Mouse (Mus musculus): ENCODE data around the gene Med28. TPM values are rescaled to one million over a fixed set of nuclear protein-coding genes. Genes with fewer than 3 reads are reported as not detected.

The Med28 gene
- polyA plus RNA-seq, 1 experiment from 2014 or later, result 292 TPM

DNA sequence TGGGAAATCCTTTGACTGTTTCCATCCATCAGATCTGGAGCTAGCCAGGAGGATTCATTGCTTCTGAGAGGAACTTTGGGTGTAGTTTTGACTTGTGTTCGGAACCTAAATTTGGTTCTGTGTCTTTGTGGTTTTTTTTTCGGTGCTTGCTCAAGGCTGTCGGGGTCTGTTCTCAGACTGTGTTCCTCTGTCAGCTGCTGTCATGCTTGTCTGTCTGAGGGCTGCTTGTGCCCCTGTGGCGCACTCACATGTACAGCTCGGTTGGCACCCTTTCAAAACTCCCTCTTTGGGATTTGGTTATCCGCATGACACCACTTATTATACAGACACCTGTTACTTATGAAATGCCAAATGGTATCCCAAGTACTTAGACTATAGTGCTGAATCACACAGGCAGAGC is 1.6 kb downstream of the Med28 start:
- no peak overlapping the region for H3K4me3 ChIP-seq (ENCODE audit: low read depth, low read length)
- no peaks in the 10 kb centered on the region for H3K9me3 ChIP-seq (ENCODE audit: control insufficient read depth, low read length)
- no peak overlapping the region for H3K27ac ChIP-seq (ENCODE audit: low read depth, low read length)
- H3K4me1 ChIP-seq (replicated peaks; ENCODE audit: control insufficient read depth, insufficient read depth, low read length), result 0 out of 2 replicates have a peak, but pooled peaks cover 2% of the 10 kb centered on the region
- H3K9ac ChIP-seq (ENCODE audit: low read depth, low read length), result no peak overlapping the region
- DNase-seq (ENCODE audit: low spot score) (no peak), ATAC-seq (ENCODE audit: low FRiP score) (no peak)
- WGBS, result 92% methylated on average over 6 of the region's 6 CpGs
- H3K36me3 ChIP-seq (ENCODE audit: control insufficient read depth, insufficient read depth, low read length), result peaks cover 6% of the 10 kb centered on the region; the same call in 1 of the 2 replicates
- H3K27me3 ChIP-seq (ENCODE audit: control insufficient read depth, insufficient read depth, low read length), result no peaks in the 10 kb centered on the region
- peak overlapping the region; percentile 59; the same call in 1 of the 2 replicates for H3K4me2 ChIP-seq (replicated peaks; ENCODE audit: low read depth, low read length)

- Histone ChIP-seq H3K9ac (ENCODE audit: low read depth, low read length) (no peak overlapping the region), H3K27ac (ENCODE audit: low read depth, low read length) (no peak overlapping the region), H3K4me1 (replicated peaks; ENCODE audit: control insufficient read depth, insufficient read depth, low read length) (0 out of 2 replicates have a peak, but pooled peaks cover 2% of the 10 kb centered on the region), H3K9me3 (ENCODE audit: control insufficient read depth, low read length) (no peaks in the 10 kb centered on the region), H3K4me2 (replicated peaks; ENCODE audit: low read depth, low read length) (no peak overlapping the region), H3K36me3 (ENCODE audit: control insufficient read depth, insufficient read depth, low read length) (peaks cover 9% of the 10 kb centered on the region; the same call in 1 of the 2 replicates), H3K4me3 (ENCODE audit: low read depth, low read length) (no peak overlapping the region), H3K27me3 (ENCODE audit: control insufficient read depth, insufficient read depth, low read length) (no peaks in the 10 kb centered on the region)
- 96% methylated on average over 10 of the region's 10 CpGs for WGBS
- ATAC-seq (ENCODE audit: low FRiP score) (no peak), DNase-seq (ENCODE audit: low spot score) (no peak)
Observed at GRCm38 (mm10) chr5:45525101-45525500, 5.1 kb downstream of the Med28 start.

- no peaks in the 10 kb centered on the region for H3K27me3 ChIP-seq (ENCODE audit: control insufficient read depth, insufficient read depth, low read length)
- H3K36me3 ChIP-seq (ENCODE audit: control insufficient read depth, insufficient read depth, low read length), result peaks cover 9% of the 10 kb centered on the region; the same call in 1 of the 2 replicates
- H3K9me3 ChIP-seq (ENCODE audit: control insufficient read depth, low read length), result no peaks in the 10 kb centered on the region
- H3K27ac ChIP-seq (ENCODE audit: low read depth, low read length), result no peak overlapping the region
- DNase-seq (ENCODE audit: low spot score) (no peak), ATAC-seq (ENCODE audit: low FRiP score) (no peak)
- WGBS, result 95% methylated on average over 4 of the region's 4 CpGs
- no peaks in the 10 kb centered on the region for H3K4me1 ChIP-seq (replicated peaks; ENCODE audit: control insufficient read depth, insufficient read depth, low read length)
- no peak overlapping the region for H3K9ac ChIP-seq (ENCODE audit: low read depth, low read length)
- no peak overlapping the region for H3K4me2 ChIP-seq (replicated peaks; ENCODE audit: low read depth, low read length)
- H3K4me3 ChIP-seq (ENCODE audit: low read depth, low read length), result no peak overlapping the region
Observed at GRCm38 (mm10) chr5:45526338-45526737, 6.3 kb downstream of the Med28 start.

DNA sequence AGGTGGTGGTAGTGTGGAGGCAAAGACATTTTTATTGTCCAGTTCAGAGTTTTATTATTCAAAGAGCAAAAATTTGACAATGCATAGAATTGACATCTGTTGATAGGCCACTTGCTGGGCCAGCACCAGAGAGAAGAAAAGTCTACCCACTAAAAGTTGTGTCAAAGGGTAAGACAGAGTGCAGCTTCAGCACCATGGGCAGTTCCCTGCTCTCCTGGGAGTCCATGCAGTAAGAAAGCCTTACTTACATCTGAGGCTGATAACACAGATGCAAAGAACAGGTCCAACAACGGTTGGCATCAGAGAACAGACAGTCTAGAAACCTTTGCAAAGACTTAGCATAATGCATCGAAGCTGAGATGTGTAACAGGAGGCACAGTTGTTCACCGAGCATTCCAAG is 9.7 kb downstream of the Med28 start:
- no peak for ATAC-seq (ENCODE audit: low FRiP score)
- H3K9me3 ChIP-seq (ENCODE audit: control insufficient read depth, low read length), result no peaks in the 10 kb centered on the region
- no peak overlapping the region for H3K27ac ChIP-seq (ENCODE audit: low read depth, low read length)
- DNase-seq (ENCODE audit: low spot score), result peak; percentile 26
- peaks cover 9% of the 10 kb centered on the region; the same call in 1 of the 2 replicates for H3K36me3 ChIP-seq (ENCODE audit: control insufficient read depth, insufficient read depth, low read length)
- WGBS, result 89% methylated on average over 3 of the region's 3 CpGs
- H3K9ac ChIP-seq (ENCODE audit: low read depth, low read length), result no peak overlapping the region
- H3K4me3 ChIP-seq (ENCODE audit: low read depth, low read length), result no peak overlapping the region
- H3K27me3 ChIP-seq (ENCODE audit: control insufficient read depth, insufficient read depth, low read length), result no peaks in the 10 kb centered on the region
- H3K4me1 ChIP-seq (replicated peaks; ENCODE audit: control insufficient read depth, insufficient read depth, low read length), result no peaks in the 10 kb centered on the region
- H3K4me2 ChIP-seq (replicated peaks; ENCODE audit: low read depth, low read length), result no peak overlapping the region

GRCm38 (mm10) chr5:45534319-45535098 is 14.5 kb downstream of the Med28 start:
- no peaks in the 10 kb centered on the region for H3K36me3 ChIP-seq (ENCODE audit: control insufficient read depth, insufficient read depth, low read length)
- H3K4me1 ChIP-seq (replicated peaks; ENCODE audit: control insufficient read depth, insufficient read depth, low read length), result no peaks in the 10 kb centered on the region
- H3K4me3 ChIP-seq (ENCODE audit: low read depth, low read length), result no peak overlapping the region
- no peak overlapping the region for H3K4me2 ChIP-seq (replicated peaks; ENCODE audit: low read depth, low read length)
- no peak overlapping the region for H3K9ac ChIP-seq (ENCODE audit: low read depth, low read length)
- WGBS, result 6% methylated on average over 16 of the region's 17 CpGs
- ATAC-seq (ENCODE audit: low FRiP score), result peak; percentile 82
- H3K27ac ChIP-seq (ENCODE audit: low read depth, low read length), result no peak overlapping the region
- H3K9me3 ChIP-seq (ENCODE audit: control insufficient read depth, low read length), result no peaks in the 10 kb centered on the region
- DNase-seq (ENCODE audit: low spot score), result peak; percentile 77
- no peaks in the 10 kb centered on the region for H3K27me3 ChIP-seq (ENCODE audit: control insufficient read depth, insufficient read depth, low read length)

GRCm38 (mm10) chr5:45535177-45535576 is 15.1 kb downstream of the Med28 start:
- Histone ChIP-seq H3K27me3 (ENCODE audit: control insufficient read depth, insufficient read depth, low read length) (no peaks in the 10 kb centered on the region), H3K4me1 (replicated peaks; ENCODE audit: control insufficient read depth, insufficient read depth, low read length) (no peaks in the 10 kb centered on the region), H3K4me2 (replicated peaks; ENCODE audit: low read depth, low read length) (no peak overlapping the region), H3K9ac (ENCODE audit: low read depth, low read length) (no peak overlapping the region), H3K36me3 (ENCODE audit: control insufficient read depth, insufficient read depth, low read length) (no peaks in the 10 kb centered on the region), H3K4me3 (ENCODE audit: low read depth, low read length) (no peak overlapping the region), H3K9me3 (ENCODE audit: control insufficient read depth, low read length) (no peaks in the 10 kb centered on the region), H3K27ac (ENCODE audit: low read depth, low read length) (no peak overlapping the region)
- DNase-seq (ENCODE audit: low spot score), result no peak
- ATAC-seq (ENCODE audit: low FRiP score), result no peak; the same call in 1 of the 2 replicates
- 72% methylated on average over 4 of the region's 4 CpGs for WGBS

DNA sequence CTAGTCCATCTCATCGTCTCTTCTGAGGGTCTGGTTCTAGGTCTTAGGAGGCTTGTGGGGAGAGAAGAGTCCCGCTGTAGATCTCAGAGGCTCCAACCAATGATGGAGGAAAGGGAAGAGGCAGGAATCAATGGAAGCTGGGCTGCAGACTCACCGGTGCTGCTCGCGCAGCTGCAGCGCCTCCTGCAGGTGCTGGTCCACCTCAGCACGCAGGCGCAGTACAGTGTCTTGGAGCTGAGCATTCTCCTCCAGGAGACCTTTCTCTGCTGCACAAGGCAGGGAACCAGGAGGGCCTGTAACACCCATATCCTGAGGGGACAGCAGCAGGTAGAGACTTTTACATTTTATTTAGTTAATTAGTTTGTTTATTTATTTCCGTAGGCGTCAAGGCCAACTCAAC is 19.5 kb downstream of the Med28 start:
- 55% methylated on average over 10 of the region's 10 CpGs for WGBS
- ATAC-seq (ENCODE audit: low FRiP score), result no peak

GRCm38 (mm10) chr5:45543374-45543773 is 23.3 kb downstream of the Med28 start:
- H3K4me2 ChIP-seq (replicated peaks; ENCODE audit: low read depth, low read length), result no peak overlapping the region
- 64% methylated on average over 5 of the region's 5 CpGs for WGBS
- DNase-seq (ENCODE audit: low spot score), result no peak

More for the DNA sequence above, 19.5 kb downstream of the Med28 start:
- Histone ChIP-seq H3K27ac (ENCODE audit: low read depth, low read length) (no peak overlapping the region), H3K27me3 (ENCODE audit: control insufficient read depth, insufficient read depth, low read length) (no peaks in the 10 kb centered on the region), H3K4me3 (ENCODE audit: low read depth, low read length) (no peak overlapping the region), H3K9me3 (ENCODE audit: control insufficient read depth, low read length) (no peaks in the 10 kb centered on the region), H3K9ac (ENCODE audit: low read depth, low read length) (no peak overlapping the region), H3K4me2 (replicated peaks; ENCODE audit: low read depth, low read length) (no peak overlapping the region), H3K4me1 (replicated peaks; ENCODE audit: control insufficient read depth, insufficient read depth, low read length) (no peaks in the 10 kb centered on the region), H3K36me3 (ENCODE audit: control insufficient read depth, insufficient read depth, low read length) (no peaks in the 10 kb centered on the region)
- peak; percentile 22 for DNase-seq (ENCODE audit: low spot score)

DNA sequence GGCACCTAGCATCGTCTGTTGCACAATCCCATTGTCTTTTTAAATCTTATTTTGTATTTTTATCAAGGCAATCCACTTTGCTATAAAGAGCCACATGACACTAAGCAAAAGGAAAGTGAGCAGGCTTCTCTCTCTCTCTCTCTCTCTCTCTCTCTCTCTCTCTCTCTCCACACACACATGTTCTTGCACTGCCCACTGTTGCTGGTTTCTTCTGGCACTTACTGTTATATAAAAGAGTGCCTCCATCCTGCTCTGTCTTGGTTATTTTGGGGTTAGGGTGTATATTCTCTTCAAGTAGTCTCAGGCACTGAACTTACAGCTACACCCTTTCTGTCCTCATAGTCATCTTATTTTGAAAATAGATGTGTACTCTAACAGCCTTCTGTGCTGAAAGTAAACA is 29.6 kb downstream of the Med28 start:
- ATAC-seq (ENCODE audit: low FRiP score) (no peak), DNase-seq (ENCODE audit: low spot score) (no peak)
- H3K4me2 ChIP-seq (replicated peaks; ENCODE audit: low read depth, low read length), result no peak overlapping the region
- no peaks in the 10 kb centered on the region for H3K27me3 ChIP-seq (ENCODE audit: control insufficient read depth, insufficient read depth, low read length)
- H3K27ac ChIP-seq (ENCODE audit: low read depth, low read length), result no peak overlapping the region
- H3K4me3 ChIP-seq (ENCODE audit: low read depth, low read length), result no peak overlapping the region
- no peak overlapping the region for H3K9ac ChIP-seq (ENCODE audit: low read depth, low read length)
- H3K9me3 ChIP-seq (ENCODE audit: control insufficient read depth, low read length), result no peaks in the 10 kb centered on the region
- H3K4me1 ChIP-seq (replicated peaks; ENCODE audit: control insufficient read depth, insufficient read depth, low read length), result no peaks in the 10 kb centered on the region
- no peaks in the 10 kb centered on the region for H3K36me3 ChIP-seq (ENCODE audit: control insufficient read depth, insufficient read depth, low read length)
- WGBS, result 94% methylated on average over 1 of the region's 1 CpGs

More at GRCm38 (mm10) chr5:45543374-45543773, 23.3 kb downstream of the Med28 start:
- H3K27me3 ChIP-seq (ENCODE audit: control insufficient read depth, insufficient read depth, low read length), result no peaks in the 10 kb centered on the region
- no peak overlapping the region for H3K27ac ChIP-seq (ENCODE audit: low read depth, low read length)
- ATAC-seq (ENCODE audit: low FRiP score), result no peak
- H3K4me3 ChIP-seq (ENCODE audit: low read depth, low read length), result no peak overlapping the region
- H3K36me3 ChIP-seq (ENCODE audit: control insufficient read depth, insufficient read depth, low read length), result no peaks in the 10 kb centered on the region
- no peaks in the 10 kb centered on the region for H3K4me1 ChIP-seq (replicated peaks; ENCODE audit: control insufficient read depth, insufficient read depth, low read length)
- H3K9me3 ChIP-seq (ENCODE audit: control insufficient read depth, low read length), result no peaks in the 10 kb centered on the region
- H3K9ac ChIP-seq (ENCODE audit: low read depth, low read length), result no peak overlapping the region

Data from hindbrain, embryonic 11.5 days (tissue).